Mouse (Mus musculus): ENCODE data around the gene D17Wsu92e. TPM values are rescaled to one million over a fixed set of nuclear protein-coding genes. Genes with fewer than 3 reads are reported as not detected.

The D17Wsu92e gene
- 15.4 and 16.0 TPM in 2 replicates for polyA plus RNA-seq (2015; fragmentation: Nextera tagmentation; extraction: Ambion mirVana)

- Histone ChIP-seq H3K4me1 (ENCODE audit: control insufficient read depth, insufficient read depth, low read length) (peaks cover 17% of the 10 kb centered on the region), H3K4me2 (ENCODE audit: low read depth, low read length) (peak within 1 kb of the TSS; percentile 84), H3K9ac (ENCODE audit: low read length) (peak within 1 kb of the TSS; percentile 87), H3K27me3 (ENCODE audit: control insufficient read depth, insufficient read depth, low read length) (no peaks in the 10 kb centered on the region), H3K4me3 (ENCODE audit: low read length) (peak within 1 kb of the TSS; percentile 72), H3K36me3 (ENCODE audit: control insufficient read depth, insufficient read depth) (no peaks in the 10 kb centered on the region), H3K9me3 (replicated peaks; ENCODE audit: control insufficient read depth, low read length) (no peaks in the 10 kb centered on the region), H3K27ac (ENCODE audit: low read length) (peak within 1 kb of the TSS; percentile 92)
- 1% methylated on average over 51 of the region's 56 CpGs for WGBS
- peak; percentile 98 for ATAC-seq (replicated peaks; ENCODE audit: extremely low read depth, insufficient read depth, low FRiP score)
Measured at GRCm38 (mm10) chr17:27820568-27821406, at the start of gene D17Wsu92e. Gene D17Wsu92e, minus strand, starts transcription at chr17:27820648.

DNA sequence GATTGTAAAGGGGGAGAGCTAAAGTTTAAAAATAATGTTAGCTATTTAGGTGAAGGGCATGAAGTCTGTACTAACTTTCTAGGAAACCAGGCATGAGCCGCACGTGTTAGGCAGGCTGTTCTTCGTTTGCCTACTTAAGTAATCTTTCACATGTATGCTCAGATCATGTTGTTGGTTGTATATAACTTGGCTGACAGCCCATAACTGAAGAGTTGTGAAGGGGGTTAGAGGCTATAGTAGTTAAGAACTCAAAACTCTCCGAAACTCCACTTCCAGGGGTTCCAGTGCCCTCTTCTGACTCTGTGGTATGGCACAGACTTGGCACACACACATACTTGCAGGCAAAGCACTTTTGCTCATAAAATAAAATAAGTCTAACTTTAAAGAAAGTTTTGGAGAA is 46.3 kb upstream of the D17Wsu92e start:
- 58% methylated on average over 4 of the region's 4 CpGs for WGBS
- Histone ChIP-seq H3K36me3 (ENCODE audit: control insufficient read depth, insufficient read depth) (no peaks in the 10 kb centered on the region), H3K4me1 (ENCODE audit: control insufficient read depth, insufficient read depth, low read length) (peaks cover 10% of the 10 kb centered on the region; the same call in 1 of the 2 replicates), H3K4me2 (ENCODE audit: low read depth, low read length) (no peak overlapping the region), H3K27me3 (ENCODE audit: control insufficient read depth, insufficient read depth, low read length) (no peaks in the 10 kb centered on the region), H3K4me3 (ENCODE audit: low read length) (no peak overlapping the region), H3K27ac (ENCODE audit: low read length) (no peak overlapping the region), H3K9ac (ENCODE audit: low read length) (no peak overlapping the region), H3K9me3 (replicated peaks; ENCODE audit: control insufficient read depth, low read length) (no peaks in the 10 kb centered on the region)
- no peak for ATAC-seq (replicated peaks; ENCODE audit: extremely low read depth, insufficient read depth, low FRiP score)

GRCm38 (mm10) chr17:27865461-27865860 is 45.0 kb upstream of the D17Wsu92e start:
- Histone ChIP-seq H3K4me3 (ENCODE audit: low read length) (no peak overlapping the region), H3K4me1 (ENCODE audit: control insufficient read depth, insufficient read depth, low read length) (peaks cover 10% of the 10 kb centered on the region; the same call in 1 of the 2 replicates), H3K9ac (ENCODE audit: low read length) (no peak overlapping the region), H3K27me3 (ENCODE audit: control insufficient read depth, insufficient read depth, low read length) (no peaks in the 10 kb centered on the region), H3K9me3 (replicated peaks; ENCODE audit: control insufficient read depth, low read length) (no peaks in the 10 kb centered on the region), H3K4me2 (ENCODE audit: low read depth, low read length) (no peak overlapping the region), H3K36me3 (ENCODE audit: control insufficient read depth, insufficient read depth) (no peaks in the 10 kb centered on the region), H3K27ac (ENCODE audit: low read length) (no peak overlapping the region)
- ATAC-seq (replicated peaks; ENCODE audit: extremely low read depth, insufficient read depth, low FRiP score), result no peak
- WGBS, result 81% methylated on average over 2 of the region's 2 CpGs

DNA sequence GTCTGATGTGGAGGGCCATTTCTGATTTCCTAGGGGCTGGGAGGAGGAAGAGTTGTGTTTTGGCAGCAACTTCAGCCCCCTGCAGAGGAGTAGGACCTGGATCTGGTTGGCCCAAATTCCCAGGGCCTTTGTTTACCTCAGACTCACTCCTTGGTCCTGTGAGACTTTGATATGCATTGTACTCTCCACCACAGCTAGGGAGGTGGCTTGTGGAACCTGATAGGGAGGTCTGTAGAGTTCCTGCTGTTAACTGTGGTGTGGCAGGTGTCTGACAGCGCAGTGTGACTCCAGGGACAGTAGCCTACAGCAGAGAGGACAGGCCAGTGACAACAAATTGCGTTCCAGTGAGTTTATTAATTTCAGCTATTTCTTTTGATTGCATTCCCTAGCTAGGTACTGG is 38.7 kb upstream of the D17Wsu92e start:
- WGBS, result 61% methylated on average over 2 of the region's 2 CpGs
- H3K9ac ChIP-seq (ENCODE audit: low read length), result no peak overlapping the region
- no peaks in the 10 kb centered on the region for H3K27me3 ChIP-seq (ENCODE audit: control insufficient read depth, insufficient read depth, low read length)
- H3K36me3 ChIP-seq (ENCODE audit: control insufficient read depth, insufficient read depth), result no peaks in the 10 kb centered on the region
- ATAC-seq (replicated peaks; ENCODE audit: extremely low read depth, insufficient read depth, low FRiP score), result no peak
- no peak overlapping the region for H3K27ac ChIP-seq (ENCODE audit: low read length)
- H3K4me3 ChIP-seq (ENCODE audit: low read length), result no peak overlapping the region
- no peak overlapping the region for H3K4me2 ChIP-seq (ENCODE audit: low read depth, low read length)
- H3K4me1 ChIP-seq (ENCODE audit: control insufficient read depth, insufficient read depth, low read length), result peaks cover 12% of the 10 kb centered on the region
- H3K9me3 ChIP-seq (replicated peaks; ENCODE audit: control insufficient read depth, low read length), result no peaks in the 10 kb centered on the region

DNA sequence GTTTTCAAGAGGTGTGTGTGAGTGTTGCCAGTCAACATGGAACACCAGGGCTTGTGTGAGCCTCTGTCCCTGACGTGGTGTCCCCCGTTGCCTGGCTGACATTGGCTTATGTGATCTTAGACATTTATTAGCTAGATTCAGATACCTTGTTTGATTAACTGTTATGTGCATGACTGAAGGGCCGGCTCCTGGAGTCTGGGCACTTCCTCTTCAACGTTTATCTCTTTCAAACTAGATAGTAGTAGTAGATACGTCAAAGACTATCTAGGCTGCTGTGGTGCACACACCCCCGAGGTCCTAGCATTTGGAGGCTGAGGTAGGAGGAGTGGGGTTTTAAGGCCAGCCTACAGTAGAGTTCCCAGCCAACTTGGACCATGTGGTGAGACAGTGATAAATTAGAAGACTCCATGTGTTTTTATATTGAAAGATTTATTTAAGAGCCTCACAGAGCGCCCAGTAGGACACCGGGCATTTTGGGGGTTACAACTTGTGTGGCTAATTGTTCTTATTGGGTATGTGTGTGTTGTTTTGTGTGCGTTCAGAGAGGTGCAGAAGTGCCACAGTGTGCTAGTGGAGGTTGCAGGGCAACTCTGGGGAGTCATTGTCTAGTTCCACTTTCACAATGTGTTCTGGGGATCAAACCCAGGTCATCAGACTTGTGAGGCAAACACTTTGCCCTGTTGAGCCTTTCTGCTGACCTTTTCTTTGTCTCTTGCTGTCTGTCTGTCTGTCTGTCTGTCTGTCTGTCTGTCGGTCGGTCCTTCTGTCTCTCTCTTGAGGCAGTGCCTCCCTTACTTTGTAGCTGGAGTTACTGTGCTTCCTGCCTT is 37.4 kb upstream of the D17Wsu92e start:
- ATAC-seq (replicated peaks; ENCODE audit: extremely low read depth, insufficient read depth, low FRiP score), result no peak
- H3K27ac ChIP-seq (ENCODE audit: low read length), result no peak overlapping the region; the same call in 1 of the 2 replicates

GRCm38 (mm10) chr17:27856798-27857648 is 36.6 kb upstream of the D17Wsu92e start:
- peak overlapping the region; percentile 52 for H3K27ac ChIP-seq (ENCODE audit: low read length)
- no peaks in the 10 kb centered on the region for H3K9me3 ChIP-seq (replicated peaks; ENCODE audit: control insufficient read depth, low read length)
- ATAC-seq (replicated peaks; ENCODE audit: extremely low read depth, insufficient read depth, low FRiP score), result peak; percentile 77
- no peaks in the 10 kb centered on the region for H3K27me3 ChIP-seq (ENCODE audit: control insufficient read depth, insufficient read depth, low read length)
- H3K9ac ChIP-seq (ENCODE audit: low read length), result peak overlapping the region; percentile 78
- 1% methylated on average over 52 of the region's 52 CpGs for WGBS
- peak overlapping the region; percentile 90 for H3K4me2 ChIP-seq (ENCODE audit: low read depth, low read length)
- H3K4me3 ChIP-seq (ENCODE audit: low read length), result peak overlapping the region; percentile 67
- peaks cover 12% of the 10 kb centered on the region for H3K4me1 ChIP-seq (ENCODE audit: control insufficient read depth, insufficient read depth, low read length)
- H3K36me3 ChIP-seq (ENCODE audit: control insufficient read depth, insufficient read depth), result peaks cover 10% of the 10 kb centered on the region

More for the DNA sequence above, 37.4 kb upstream of the D17Wsu92e start:
- Histone ChIP-seq H3K4me3 (ENCODE audit: low read length) (peak overlapping the region; percentile 67), H3K27me3 (ENCODE audit: control insufficient read depth, insufficient read depth, low read length) (no peaks in the 10 kb centered on the region), H3K9me3 (replicated peaks; ENCODE audit: control insufficient read depth, low read length) (no peaks in the 10 kb centered on the region), H3K36me3 (ENCODE audit: control insufficient read depth, insufficient read depth) (peaks cover 3% of the 10 kb centered on the region; the same call in 1 of the 2 replicates), H3K4me2 (ENCODE audit: low read depth, low read length) (peak overlapping the region; percentile 90), H3K4me1 (ENCODE audit: control insufficient read depth, insufficient read depth, low read length) (peaks cover 12% of the 10 kb centered on the region), H3K9ac (ENCODE audit: low read length) (peak overlapping the region; percentile 78)
- WGBS, result 34% methylated on average over 11 of the region's 11 CpGs

GRCm38 (mm10) chr17:27856265-27856797 is 35.9 kb upstream of the D17Wsu92e start, which contains the start of gene Uhrf1bp1:
Gene Uhrf1bp1, plus strand, starts transcription at chr17:27856441.
- Histone ChIP-seq H3K4me1 (ENCODE audit: control insufficient read depth, insufficient read depth, low read length) (peaks cover 12% of the 10 kb centered on the region), H3K27ac (ENCODE audit: low read length) (peak within 1 kb of the TSS; percentile 52), H3K27me3 (ENCODE audit: control insufficient read depth, insufficient read depth, low read length) (no peaks in the 10 kb centered on the region), H3K36me3 (ENCODE audit: control insufficient read depth, insufficient read depth) (peaks cover 13% of the 10 kb centered on the region), H3K4me2 (ENCODE audit: low read depth, low read length) (peak within 1 kb of the TSS; percentile 90), H3K4me3 (ENCODE audit: low read length) (peak within 1 kb of the TSS; percentile 67), H3K9ac (ENCODE audit: low read length) (peak within 1 kb of the TSS; percentile 78), H3K9me3 (replicated peaks; ENCODE audit: control insufficient read depth, low read length) (no peaks in the 10 kb centered on the region)
- under 1% methylated on average over 53 of the region's 54 CpGs for WGBS
- ATAC-seq (replicated peaks; ENCODE audit: extremely low read depth, insufficient read depth, low FRiP score), result peak; percentile 87

DNA sequence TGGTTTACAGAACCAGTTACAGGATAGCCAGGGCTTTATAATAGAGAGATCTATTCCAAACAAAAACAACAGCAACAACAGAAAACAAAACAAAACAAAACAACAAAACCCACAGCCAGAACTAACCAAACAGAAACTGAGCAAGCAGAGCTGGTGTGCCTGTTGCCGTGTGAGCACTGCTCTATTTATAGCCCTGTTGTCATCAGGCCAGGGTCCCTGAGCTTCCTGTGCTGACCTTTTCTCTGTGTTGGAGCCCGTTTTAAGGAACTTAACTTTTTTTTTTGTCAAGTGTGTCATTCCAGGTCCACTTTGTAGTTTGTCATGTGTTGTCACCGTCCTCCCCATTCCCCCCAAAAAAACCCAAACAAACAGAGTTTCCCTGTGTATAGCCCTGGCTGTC is 30.6 kb upstream of the D17Wsu92e start:
- Histone ChIP-seq H3K4me1 (ENCODE audit: control insufficient read depth, insufficient read depth, low read length) (peaks cover 4% of the 10 kb centered on the region; the same call in 1 of the 2 replicates), H3K36me3 (ENCODE audit: control insufficient read depth, insufficient read depth) (peaks cover 39% of the 10 kb centered on the region), H3K9me3 (replicated peaks; ENCODE audit: control insufficient read depth, low read length) (no peaks in the 10 kb centered on the region), H3K4me2 (ENCODE audit: low read depth, low read length) (no peak overlapping the region), H3K9ac (ENCODE audit: low read length) (no peak overlapping the region), H3K27ac (ENCODE audit: low read length) (no peak overlapping the region), H3K27me3 (ENCODE audit: control insufficient read depth, insufficient read depth, low read length) (no peaks in the 10 kb centered on the region), H3K4me3 (ENCODE audit: low read length) (no peak overlapping the region)
- ATAC-seq (replicated peaks; ENCODE audit: extremely low read depth, insufficient read depth, low FRiP score), result no peak
- 21% methylated on average over 3 of the region's 3 CpGs for WGBS

All from heart, embryonic 16.5 days (tissue).